Mouse (Mus musculus) limb, embryonic 13.5 days (tissue): Measurements from ENCODE around the gene Fam161a. TPM values are rescaled to one million over a fixed set of nuclear protein-coding genes. Genes with fewer than 3 reads are reported as not detected.

Experiments used
- ATAC-seq: fragments of 200-750 bp; cut with Nextera tagmentation; 2 replicates; pipeline ENCODE4 v1.8.0; 2017; ENCODE audit warnings: low read depth, moderate number of reproducible peaks, moderate TSS enrichment; ENCODE audit not compliant: low FRiP score
- H3K27ac ChIP-seq: fragments of 300-500 bp; sonication (generic); 2 replicates; pipeline ENCODE4 v1.5.1; 2015; ENCODE audit warnings: inconsistent platforms, mild to moderate bottlenecking, moderate library complexity
- H3K27me3 ChIP-seq: fragments of 300-500 bp; sonication (generic); 2 replicates; pipeline ENCODE4 v1.6.1; 2015; ENCODE audit warnings: mild to moderate bottlenecking, inconsistent platforms
- H3K36me3 ChIP-seq: fragments of 300-500 bp; sonication (generic); 2 replicates; pipeline ENCODE4 v1.6.1; 2015; ENCODE audit warnings: inconsistent platforms, mild to moderate bottlenecking, moderate library complexity
- H3K4me1 ChIP-seq: fragments of 300-500 bp; sonication (generic); 2 replicates; pipeline ENCODE4 v1.6.1; 2015; ENCODE audit warnings: inconsistent platforms
- H3K4me2 ChIP-seq: fragments of 300-500 bp; sonication (generic); replicated peaks from 2 replicates; pipeline ENCODE4 v1.6.1; 2015; ENCODE audit warnings: inconsistent platforms, mild to moderate bottlenecking, moderate library complexity
- H3K4me3 ChIP-seq: fragments of 300-500 bp; sonication (generic); 2 replicates; pipeline ENCODE4 v1.5.1; 2015; ENCODE audit warnings: moderate library complexity, mild to moderate bottlenecking, inconsistent platforms
- H3K9ac ChIP-seq: fragments of 300-500 bp; sonication (generic); 2 replicates; pipeline ENCODE4 v1.6.1; 2015; ENCODE audit warnings: mild to moderate bottlenecking, inconsistent platforms
- H3K9me3 ChIP-seq: fragments of 300-500 bp; sonication (generic); 2 replicates; pipeline ENCODE4 v1.6.1; 2016; ENCODE audit warnings: inconsistent platforms
- WGBS: fragments of 180-500 bp; shearing (Covaris S2); methylation state at CpG from one replicate; pipeline ENCODE4 v1.1.7; 2015; 5-methylcytosine and 5-hydroxymethylcytosine counted together
- polyA plus RNA-seq: library from polyadenylated mRNA; unstranded; fragments of >200 nt; fragmentation: Nextera tagmentation; extraction: Ambion mirVana; gene quantifications from 2 replicates; pipeline ENCODE4 v1.2.1, GENCODE M21; 2015

Fam161a gene
- 2.6 and 4.0 TPM in 2 replicates for polyA plus RNA-seq

GRCm38 (mm10) chr11:23007481-23008180, at the start of gene Fam161a:
Gene Fam161a, plus strand, starts transcription at chr11:23007531.
- Histone ChIP-seq H3K4me3 (peak within 1 kb of the TSS; percentile 52), H3K36me3 (peaks cover 22% of the 10 kb centered on the region), H3K4me1 (peaks cover 4% of the 10 kb centered on the region; the same call in 1 of the 2 replicates), H3K27ac (peak within 1 kb of the TSS; percentile 75), H3K4me2 (peak within 1 kb of the TSS; percentile 72), H3K9ac (peak within 1 kb of the TSS; percentile 76), H3K27me3 (no peaks in the 10 kb centered on the region), H3K9me3 (no peaks in the 10 kb centered on the region)
- WGBS, result under 1% methylated on average over 22 of the region's 22 CpGs
- ATAC-seq, result peak; percentile 92

DNA sequence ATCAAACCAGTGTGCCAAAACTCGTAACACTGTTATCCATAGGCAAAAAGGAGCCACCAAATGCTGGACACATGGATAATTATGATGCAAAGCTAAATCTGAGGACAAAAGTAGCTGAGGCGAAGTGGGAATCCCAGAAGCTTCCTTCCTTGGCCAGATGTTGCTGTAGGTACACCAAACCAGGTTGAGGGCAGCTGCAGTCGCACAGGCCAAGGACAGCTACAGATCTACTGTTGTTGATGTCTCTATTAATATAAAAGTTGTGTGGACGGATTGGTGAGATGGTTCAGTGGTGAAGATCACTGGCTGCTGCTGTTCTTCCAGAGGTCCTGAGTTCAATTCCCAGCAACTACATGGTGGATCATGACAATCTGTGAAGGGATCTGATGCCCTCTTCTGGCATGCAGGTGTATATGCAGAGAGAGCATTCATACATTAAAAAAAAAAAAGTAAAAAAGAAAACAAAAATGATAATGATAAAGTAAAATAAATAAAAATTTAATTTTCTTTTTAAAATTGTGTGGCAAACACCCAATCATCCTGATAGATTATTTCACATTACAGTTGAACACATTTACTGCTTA, 49.4 kb upstream of the Fam161a start:
- Histone ChIP-seq H3K27me3 (no peaks in the 10 kb centered on the region), H3K27ac (no peak overlapping the region), H3K4me1 (no peaks in the 10 kb centered on the region), H3K4me3 (no peak overlapping the region), H3K9ac (no peak overlapping the region), H3K9me3 (no peaks in the 10 kb centered on the region), H3K4me2 (no peak overlapping the region), H3K36me3 (peaks cover 16% of the 10 kb centered on the region)
- ATAC-seq, result no peak
- 91% methylated on average over 4 of the region's 4 CpGs for WGBS

GRCm38 (mm10) chr11:22962101-22962500, 45.2 kb upstream of the Fam161a start:
- Histone ChIP-seq H3K27ac (no peak overlapping the region), H3K9ac (no peak overlapping the region), H3K36me3 (peaks cover 6% of the 10 kb centered on the region), H3K4me3 (no peak overlapping the region), H3K27me3 (no peaks in the 10 kb centered on the region), H3K4me2 (no peak overlapping the region), H3K9me3 (peaks cover 10% of the 10 kb centered on the region), H3K4me1 (0 out of 2 replicates have a peak, but pooled peaks cover 2% of the 10 kb centered on the region)
- peak; percentile 11; the same call in 1 of the 2 replicates for ATAC-seq
- 73% methylated on average over 1 of the region's 1 CpGs for WGBS

DNA sequence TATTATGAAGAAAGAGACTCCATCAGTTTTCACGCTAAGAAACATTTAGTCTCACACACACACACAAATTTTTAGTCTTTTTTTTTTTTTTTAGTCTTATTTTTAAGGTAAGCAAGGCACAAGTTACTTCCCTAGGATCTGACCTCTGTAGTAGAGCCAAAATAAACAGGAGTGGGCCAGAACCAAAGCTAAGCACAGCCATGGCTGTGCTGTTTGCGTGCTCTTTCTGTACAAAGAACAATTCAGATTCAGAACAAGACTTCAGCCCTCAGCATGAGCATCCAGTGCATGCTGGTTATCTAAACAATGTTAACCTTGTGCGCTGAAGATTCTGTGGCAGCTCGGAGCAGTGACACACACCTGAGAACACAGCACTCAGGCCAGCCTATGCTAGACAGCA, 42.9 kb upstream of the Fam161a start:
- H3K4me1 ChIP-seq, result 0 out of 2 replicates have a peak, but pooled peaks cover 2% of the 10 kb centered on the region
- no peak overlapping the region for H3K9ac ChIP-seq
- WGBS, result 81% methylated on average over 4 of the region's 4 CpGs
- H3K27ac ChIP-seq, result no peak overlapping the region; the same call in 1 of the 2 replicates
- H3K4me3 ChIP-seq, result no peak overlapping the region
- no peaks in the 10 kb centered on the region for H3K27me3 ChIP-seq
- H3K9me3 ChIP-seq, result peaks cover 22% of the 10 kb centered on the region
- peaks cover 17% of the 10 kb centered on the region for H3K36me3 ChIP-seq
- no peak for ATAC-seq
- H3K4me2 ChIP-seq, result no peak overlapping the region

DNA sequence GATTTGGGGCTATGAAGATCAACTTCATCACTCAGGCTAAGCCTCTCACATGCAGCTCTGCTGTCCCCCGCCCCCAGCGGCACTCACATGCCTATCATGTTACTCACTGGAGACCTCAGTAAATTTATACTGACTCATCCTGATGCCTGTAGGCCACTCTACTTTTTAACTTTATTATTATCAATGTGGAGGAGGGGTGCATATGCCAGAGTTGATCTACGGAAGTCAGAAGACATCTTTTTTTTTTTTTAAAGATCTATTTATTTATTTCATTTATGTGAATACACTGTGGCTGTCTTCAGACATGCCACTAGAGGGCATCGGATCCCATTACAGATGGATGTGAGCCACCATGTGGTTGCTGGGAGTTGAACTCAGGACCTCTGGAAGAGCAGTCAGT, 41.8 kb upstream of the Fam161a start:
- Histone ChIP-seq H3K9me3 (peaks cover 28% of the 10 kb centered on the region), H3K4me2 (no peak overlapping the region), H3K4me3 (no peak overlapping the region), H3K9ac (no peak overlapping the region), H3K27me3 (no peaks in the 10 kb centered on the region), H3K27ac (no peak overlapping the region), H3K36me3 (peaks cover 22% of the 10 kb centered on the region), H3K4me1 (0 out of 2 replicates have a peak, but pooled peaks cover 2% of the 10 kb centered on the region)
- WGBS, result 86% methylated on average over 4 of the region's 4 CpGs
- no peak for ATAC-seq

GRCm38 (mm10) chr11:22969486-22969885, 37.8 kb upstream of the Fam161a start:
- WGBS, result 62% methylated on average over 6 of the region's 6 CpGs
- ATAC-seq, result no peak
- Histone ChIP-seq H3K4me3 (no peak overlapping the region), H3K36me3 (peaks cover 51% of the 10 kb centered on the region), H3K4me2 (no peak overlapping the region), H3K4me1 (peaks cover 8% of the 10 kb centered on the region), H3K27me3 (no peaks in the 10 kb centered on the region), H3K9me3 (peaks cover 57% of the 10 kb centered on the region), H3K9ac (no peak overlapping the region), H3K27ac (no peak overlapping the region)

DNA sequence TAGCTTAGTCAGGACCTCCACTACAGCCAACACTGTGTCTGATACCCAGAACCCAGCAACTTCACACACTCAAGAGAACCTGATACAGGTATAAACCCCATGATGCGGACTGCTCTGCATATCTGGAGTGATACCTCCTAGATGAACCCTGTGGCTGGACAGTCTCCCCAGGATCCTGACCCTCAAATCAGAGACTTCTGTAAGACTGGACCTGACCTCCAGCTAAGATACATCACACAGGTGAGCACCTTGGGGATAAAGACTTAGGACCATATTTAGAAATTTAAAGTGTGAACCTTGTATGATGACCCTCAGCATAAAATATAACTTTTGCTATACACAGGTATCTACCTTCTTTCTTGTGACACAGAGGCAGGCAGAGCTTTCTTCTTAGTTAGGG, 36.8 kb upstream of the Fam161a start:
- Histone ChIP-seq H3K4me3 (no peak overlapping the region), H3K4me1 (peaks cover 14% of the 10 kb centered on the region), H3K9ac (no peak overlapping the region), H3K27ac (no peak overlapping the region), H3K36me3 (peaks cover 53% of the 10 kb centered on the region), H3K4me2 (no peak overlapping the region), H3K9me3 (peaks cover 57% of the 10 kb centered on the region), H3K27me3 (no peaks in the 10 kb centered on the region)
- 90% methylated on average over 1 of the region's 1 CpGs for WGBS
- no peak for ATAC-seq

DNA sequence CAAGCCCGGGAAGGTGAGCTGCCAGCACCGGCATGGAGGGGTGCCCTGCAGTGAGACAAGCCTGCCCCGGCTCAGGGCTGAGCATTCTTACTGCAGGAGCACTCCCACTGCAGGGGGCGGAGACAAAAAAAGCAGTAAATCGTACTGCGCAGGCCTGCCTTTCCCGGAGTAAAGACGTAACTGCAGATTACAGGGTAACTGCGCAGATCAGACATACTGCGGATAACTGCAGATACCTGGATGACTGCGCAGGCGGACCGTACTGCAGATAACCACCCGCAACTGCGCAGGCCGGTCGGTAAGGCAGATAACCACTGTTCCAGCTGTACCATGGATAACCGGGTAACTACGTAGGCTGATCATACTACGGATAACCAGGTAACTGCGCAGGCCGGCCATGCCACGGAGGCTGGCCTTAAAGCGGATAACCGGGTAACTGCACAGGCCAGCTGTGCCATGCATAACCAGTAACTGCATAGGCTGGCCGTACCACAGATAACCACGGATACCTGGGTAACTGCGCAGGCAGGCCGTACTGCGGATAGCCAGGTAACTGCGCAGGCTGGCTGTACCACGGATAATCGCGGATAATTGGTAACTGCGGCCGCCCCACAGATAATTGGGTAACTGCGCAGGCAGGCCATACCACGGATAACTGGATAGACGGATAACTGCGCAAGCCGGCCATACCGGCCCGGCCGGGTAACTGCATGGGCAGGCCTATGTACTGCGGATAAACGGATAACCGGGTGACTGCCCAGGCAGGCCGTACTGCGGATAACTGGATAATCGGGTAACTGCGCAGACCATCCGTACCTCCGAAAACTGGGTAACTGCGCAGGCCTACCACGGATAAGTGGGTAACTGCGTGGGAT, 35.3 kb upstream of the Fam161a start, which contains the start of gene Zrsr1:
Gene Zrsr1, plus strand, starts transcription at position 171 of the 875 bp plus-strand sequence.
- WGBS, result 46% methylated on average over 56 of the region's 56 CpGs
- peak within 1 kb of the TSS; percentile 71 for H3K4me2 ChIP-seq
- H3K9me3 ChIP-seq, result peaks cover 47% of the 10 kb centered on the region
- H3K36me3 ChIP-seq, result peaks cover 60% of the 10 kb centered on the region
- H3K4me3 ChIP-seq, result peak within 1 kb of the TSS; percentile 58
- no peaks in the 10 kb centered on the region for H3K27me3 ChIP-seq
- peak; percentile 78 for ATAC-seq
- H3K4me1 ChIP-seq, result peaks cover 23% of the 10 kb centered on the region
- peak within 1 kb of the TSS; percentile 73 for H3K9ac ChIP-seq
- peak within 1 kb of the TSS; percentile 15; the same call in 1 of the 2 replicates for H3K27ac ChIP-seq

DNA sequence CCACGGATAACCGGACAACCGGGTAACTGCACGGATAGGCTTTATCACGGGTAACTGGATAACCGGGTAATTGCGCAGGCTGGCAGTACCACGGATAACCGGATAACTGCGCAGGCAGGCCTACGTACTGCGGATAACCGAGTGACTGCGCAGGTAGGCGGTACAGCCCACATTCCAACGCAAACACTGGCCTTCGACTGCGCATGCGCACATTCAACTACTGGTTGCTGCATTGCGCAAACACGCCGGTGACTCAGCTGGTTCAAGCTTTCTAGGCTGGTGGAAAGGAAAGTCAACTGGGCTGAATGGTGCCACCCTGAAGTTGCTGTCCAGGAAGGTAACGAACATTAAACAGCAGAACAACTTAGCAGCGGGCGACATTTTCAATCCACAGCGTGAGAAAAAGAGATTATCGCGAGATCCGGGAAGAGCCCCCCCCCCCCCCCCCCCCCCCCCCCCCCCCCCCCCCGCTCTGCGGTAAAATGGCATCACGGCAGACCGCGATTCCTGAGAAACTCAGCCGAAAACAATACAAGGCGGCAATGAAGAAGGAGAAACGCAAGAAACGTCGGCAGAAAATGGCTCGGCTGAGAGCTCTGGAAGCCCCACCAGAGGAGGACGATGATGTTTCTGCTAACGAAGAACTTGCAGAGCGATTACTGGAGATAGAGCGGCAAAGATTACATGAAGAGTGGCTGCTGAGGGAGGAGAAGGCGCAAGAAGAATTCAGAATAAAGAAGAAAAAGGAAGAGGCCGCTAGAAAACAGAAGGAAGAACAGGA, 34.4 kb upstream of the Fam161a start:
- Histone ChIP-seq H3K4me3 (peak overlapping the region; percentile 58), H3K9me3 (peaks cover 39% of the 10 kb centered on the region), H3K4me2 (peak overlapping the region; percentile 71), H3K4me1 (peaks cover 23% of the 10 kb centered on the region), H3K27ac (peak overlapping the region; percentile 15; the same call in 1 of the 2 replicates), H3K36me3 (peaks cover 62% of the 10 kb centered on the region), H3K27me3 (no peaks in the 10 kb centered on the region), H3K9ac (peak overlapping the region; percentile 73)
- ATAC-seq, result peak; percentile 71
- 54% methylated on average over 45 of the region's 46 CpGs for WGBS

- H3K4me1 ChIP-seq, result peaks cover 23% of the 10 kb centered on the region
- peaks cover 36% of the 10 kb centered on the region for H3K9me3 ChIP-seq
- peaks cover 64% of the 10 kb centered on the region for H3K36me3 ChIP-seq
- H3K9ac ChIP-seq, result peak overlapping the region; percentile 67
- H3K4me3 ChIP-seq, result peak overlapping the region; percentile 58
- no peak for ATAC-seq
- H3K27ac ChIP-seq, result no peak overlapping the region; the same call in 1 of the 2 replicates
- 48% methylated on average over 14 of the region's 14 CpGs for WGBS
- no peaks in the 10 kb centered on the region for H3K27me3 ChIP-seq
- peak overlapping the region; percentile 63 for H3K4me2 ChIP-seq
Measured at GRCm38 (mm10) chr11:22973599-22973998, 33.7 kb upstream of the Fam161a start.

DNA sequence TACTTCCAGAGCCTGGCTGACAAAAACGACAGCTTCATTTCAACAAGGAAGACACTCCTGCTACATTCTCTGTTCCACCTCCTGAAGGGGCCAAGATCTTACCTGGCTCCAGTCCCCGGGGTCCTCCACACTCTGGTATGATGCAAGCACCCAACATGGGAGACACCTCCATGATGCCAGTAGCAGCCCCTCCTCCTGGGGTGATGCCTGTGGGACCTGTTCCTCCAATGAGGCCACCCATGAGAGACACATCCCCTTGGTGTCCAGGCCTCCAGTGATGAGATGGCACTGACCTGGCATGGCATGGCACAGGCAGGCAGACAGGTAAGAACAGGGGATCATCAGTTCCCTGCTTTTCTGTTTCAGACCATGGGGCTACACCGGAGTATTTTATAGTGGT, 29.1 kb upstream of the Fam161a start:
- no peak for ATAC-seq
- 91% methylated on average over 3 of the region's 3 CpGs for WGBS
- H3K36me3 ChIP-seq, result peaks cover 50% of the 10 kb centered on the region
- no peaks in the 10 kb centered on the region for H3K27me3 ChIP-seq
- no peak overlapping the region for H3K9ac ChIP-seq
- no peak overlapping the region for H3K4me3 ChIP-seq
- no peak overlapping the region for H3K27ac ChIP-seq
- peaks cover 10% of the 10 kb centered on the region for H3K9me3 ChIP-seq
- H3K4me2 ChIP-seq, result no peak overlapping the region
- H3K4me1 ChIP-seq, result peaks cover 40% of the 10 kb centered on the region
